Mouse (Mus musculus) macrophage (primary cell): ENCODE measurements around the gene 0610040J01Rik. TPM values are rescaled to one million over a fixed set of nuclear protein-coding genes. Genes with fewer than 3 reads are reported as not detected.

Source experiments
- H3K27ac ChIP-seq: fragments of 350-480 bp; formaldehyde crosslinking; 2 replicates; pipeline ENCODE4 v1.9.0; 2021
- H3K36me3 ChIP-seq: fragments of 350-480 bp; formaldehyde crosslinking; 2 replicates; pipeline ENCODE4 v1.9.0; 2021; ENCODE audit errors: inconsistent target
- H3K4me3 ChIP-seq: fragments of 350-480 bp; formaldehyde crosslinking; 2 replicates; pipeline ENCODE4 v1.9.0; 2021; ENCODE audit errors: inconsistent target
- H3K79me2 ChIP-seq: fragments of 350-480 bp; formaldehyde crosslinking; 2 replicates; pipeline ENCODE4 v1.9.0; 2021; ENCODE audit errors: inconsistent target
- WGBS: methylation state at CpG from one replicate; pipeline ENCODE4 v1.1.7; 2026; ENCODE audit warnings: inconsistent platforms; ENCODE audit not compliant: missing documents; 5-methylcytosine and 5-hydroxymethylcytosine counted together
- polyA plus RNA-seq: library from polyadenylated mRNA; stranded (reverse); fragments of 250-400 nt; gene quantifications from 3 replicates; pipeline ENCODE4 v1.2.4, GENCODE M21; 2018; ENCODE audit warnings: inconsistent platforms

Gene 0610040J01Rik
- polyA plus RNA-seq, 1 experiment from 2014 or later: 1.9 TPM

DNA sequence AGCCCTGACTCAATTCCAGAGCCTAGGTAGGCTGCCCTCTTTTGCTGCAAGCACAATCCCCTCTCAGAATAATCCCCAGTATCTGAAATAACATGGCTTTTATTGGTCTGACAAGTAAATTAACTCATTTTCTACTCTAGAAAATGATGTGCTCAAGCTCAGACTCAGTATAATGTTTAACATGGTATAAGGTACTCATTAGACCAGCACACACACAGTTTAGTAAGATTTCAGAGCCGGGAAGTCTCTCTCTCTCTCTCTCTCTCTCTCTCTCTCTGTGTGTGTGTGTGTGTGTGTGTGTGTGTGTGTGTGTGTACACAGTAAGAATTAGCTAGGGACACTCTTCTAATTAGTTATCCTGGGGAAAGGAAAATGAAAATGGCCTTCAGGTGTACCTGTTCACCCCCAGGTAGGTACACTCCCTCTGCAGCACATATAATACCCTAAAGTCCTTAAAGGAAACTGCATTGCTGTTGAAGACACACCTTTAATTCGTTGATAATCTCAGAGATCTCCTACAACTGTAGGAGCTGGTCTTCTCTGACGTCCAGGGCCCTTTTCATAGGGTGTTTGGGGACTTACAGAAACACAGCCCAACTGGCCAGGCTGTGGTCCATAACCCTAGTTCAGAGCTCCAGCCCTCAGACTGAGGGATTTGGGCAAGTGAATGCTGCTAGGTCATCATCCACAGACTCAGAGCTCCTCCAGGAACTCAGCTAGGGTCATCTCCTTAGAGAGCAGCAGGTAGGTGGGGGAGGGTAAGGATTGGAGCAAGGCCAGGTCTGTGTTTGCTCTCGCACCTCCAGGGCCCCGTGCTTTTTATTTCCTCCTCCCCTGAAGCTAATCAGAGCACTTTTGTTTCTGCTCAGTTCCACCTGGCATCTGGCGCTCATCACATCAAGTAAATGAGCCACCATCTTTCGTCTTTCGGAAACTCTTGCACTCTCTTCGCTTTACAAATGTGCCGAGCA, 11.5 kb downstream of the 0610040J01Rik start:
- Histone ChIP-seq H3K79me2 (no peaks in the 10 kb centered on the region), H3K4me3 (no peak overlapping the region), H3K36me3 (no peaks in the 10 kb centered on the region), H3K27ac (no peak overlapping the region)
- WGBS: 85% methylated on average over 9 of the region's 10 CpGs

DNA sequence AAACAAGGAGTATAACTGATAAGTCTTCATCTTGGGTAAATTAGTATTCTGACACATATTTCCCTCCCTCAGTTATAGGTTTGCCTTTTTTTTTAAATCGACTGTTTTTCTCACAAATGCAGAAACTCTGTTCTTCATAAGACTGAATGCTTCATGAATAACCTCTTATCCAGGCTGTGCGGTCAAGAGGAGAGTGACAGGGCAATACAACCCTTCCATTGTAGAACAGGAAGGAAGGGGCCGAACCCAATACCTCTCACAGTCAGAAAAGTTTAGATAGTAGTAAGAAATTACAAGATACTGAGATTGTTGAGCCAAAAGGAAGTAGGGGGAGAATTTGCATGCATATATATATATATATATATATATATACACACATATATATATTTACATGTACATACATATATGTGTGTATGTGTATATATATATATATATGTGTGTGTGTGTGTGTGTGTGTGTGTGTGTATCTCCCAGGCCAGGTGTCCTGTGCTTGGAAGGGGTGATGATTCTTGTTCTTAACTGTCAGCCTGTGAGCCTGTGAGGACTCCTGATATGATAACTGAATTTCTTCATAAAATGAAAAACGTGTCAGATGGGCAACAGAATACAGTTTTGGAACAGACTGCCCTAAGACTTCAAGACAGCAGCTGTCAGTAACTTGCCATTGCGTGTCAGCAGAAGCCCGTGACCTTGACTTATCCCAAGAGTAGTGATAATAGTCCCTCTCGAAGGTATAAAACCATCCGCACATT, 12.6 kb downstream of the 0610040J01Rik start:
- no peaks in the 10 kb centered on the region for H3K36me3 ChIP-seq
- no peak overlapping the region for H3K4me3 ChIP-seq
- H3K79me2 ChIP-seq: no peaks in the 10 kb centered on the region
- 60% methylated on average over 8 of the region's 8 CpGs for WGBS
- no peak overlapping the region for H3K27ac ChIP-seq

DNA sequence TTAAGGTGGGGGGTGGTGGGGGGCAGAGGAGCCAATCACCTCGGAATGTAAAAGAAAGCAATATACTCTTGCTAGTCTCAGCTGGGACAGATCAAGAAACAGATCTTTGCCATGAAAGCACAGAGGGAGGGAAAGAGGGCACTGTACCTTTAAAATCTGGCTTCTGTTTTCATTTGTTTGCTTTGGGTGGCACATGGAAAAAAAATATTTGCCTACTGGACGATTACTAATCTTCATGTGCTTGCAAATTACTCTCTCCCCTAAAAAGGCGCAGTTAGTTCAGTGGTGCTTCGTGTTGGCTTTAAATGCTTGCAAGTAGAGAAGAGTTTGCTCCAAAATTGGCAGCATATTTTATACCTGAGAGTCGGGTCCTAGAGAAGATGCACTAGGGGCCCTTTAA, 13.7 kb downstream of the 0610040J01Rik start:
- Histone ChIP-seq H3K27ac (peak overlapping the region; percentile 77), H3K79me2 (no peaks in the 10 kb centered on the region), H3K36me3 (no peaks in the 10 kb centered on the region), H3K4me3 (no peak overlapping the region)
- WGBS: 84% methylated on average over 5 of the region's 5 CpGs

DNA sequence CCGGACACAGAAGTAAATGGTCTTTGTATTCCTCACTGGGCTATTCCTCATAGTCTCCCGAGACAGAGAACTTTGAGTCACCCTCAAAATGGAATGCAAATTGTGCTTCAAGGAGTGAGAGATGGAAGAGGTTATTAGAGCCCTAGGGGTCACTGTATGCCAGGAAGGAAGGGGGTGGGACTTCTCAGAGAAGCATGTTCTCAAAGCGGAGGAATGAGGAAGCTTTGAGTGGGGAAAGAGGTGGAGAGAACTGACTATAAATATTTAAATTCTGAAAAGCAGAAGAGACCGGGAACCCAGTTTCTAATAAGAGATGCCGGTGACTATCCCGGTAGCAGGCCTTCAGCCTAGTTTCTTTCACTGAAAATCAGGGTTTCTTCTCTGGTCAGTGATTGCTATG, 14.8 kb downstream of the 0610040J01Rik start:
- H3K4me3 ChIP-seq: peak overlapping the region; percentile 17; the same call in 1 of the 2 replicates
- H3K79me2 ChIP-seq: no peaks in the 10 kb centered on the region
- 1% methylated on average over 6 of the region's 6 CpGs for WGBS
- H3K36me3 ChIP-seq: no peaks in the 10 kb centered on the region
- peak overlapping the region; percentile 77 for H3K27ac ChIP-seq

DNA sequence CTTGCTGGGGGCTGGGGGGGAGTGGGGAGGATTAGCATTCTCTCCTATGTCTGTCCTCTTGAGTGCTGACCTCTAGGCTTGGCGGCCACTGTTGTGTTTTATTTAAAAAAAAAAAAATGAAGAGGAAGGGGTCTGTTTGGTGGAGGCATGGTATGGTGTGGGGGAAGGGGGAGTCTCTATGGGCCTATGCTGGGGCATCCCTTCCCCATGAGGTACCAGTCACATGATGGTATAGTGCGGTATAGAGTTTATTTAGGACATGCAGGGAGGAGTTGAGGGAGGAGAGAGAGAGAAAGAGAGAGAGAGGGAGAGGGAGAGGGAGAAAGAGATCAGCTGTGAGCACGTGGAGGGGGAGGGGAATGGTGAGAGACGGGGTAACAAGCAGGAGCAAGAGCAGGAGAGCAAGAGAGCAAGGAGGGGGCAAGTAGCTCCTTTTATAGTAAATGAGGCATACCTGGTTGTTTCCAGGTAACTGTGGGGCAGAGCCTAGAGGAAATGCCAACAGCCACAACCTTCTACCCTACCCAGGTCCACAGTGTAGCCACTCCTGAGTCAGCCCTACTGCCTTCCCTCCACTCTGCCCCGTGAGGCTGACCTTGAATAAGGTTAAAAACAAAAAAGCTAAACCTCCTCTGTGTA, 15.4 kb downstream of the 0610040J01Rik start:
- Histone ChIP-seq H3K79me2 (no peaks in the 10 kb centered on the region), H3K27ac (peak overlapping the region; percentile 77), H3K36me3 (no peaks in the 10 kb centered on the region), H3K4me3 (peak overlapping the region; percentile 17; the same call in 1 of the 2 replicates)
- WGBS: 19% methylated on average over 4 of the region's 5 CpGs

DNA sequence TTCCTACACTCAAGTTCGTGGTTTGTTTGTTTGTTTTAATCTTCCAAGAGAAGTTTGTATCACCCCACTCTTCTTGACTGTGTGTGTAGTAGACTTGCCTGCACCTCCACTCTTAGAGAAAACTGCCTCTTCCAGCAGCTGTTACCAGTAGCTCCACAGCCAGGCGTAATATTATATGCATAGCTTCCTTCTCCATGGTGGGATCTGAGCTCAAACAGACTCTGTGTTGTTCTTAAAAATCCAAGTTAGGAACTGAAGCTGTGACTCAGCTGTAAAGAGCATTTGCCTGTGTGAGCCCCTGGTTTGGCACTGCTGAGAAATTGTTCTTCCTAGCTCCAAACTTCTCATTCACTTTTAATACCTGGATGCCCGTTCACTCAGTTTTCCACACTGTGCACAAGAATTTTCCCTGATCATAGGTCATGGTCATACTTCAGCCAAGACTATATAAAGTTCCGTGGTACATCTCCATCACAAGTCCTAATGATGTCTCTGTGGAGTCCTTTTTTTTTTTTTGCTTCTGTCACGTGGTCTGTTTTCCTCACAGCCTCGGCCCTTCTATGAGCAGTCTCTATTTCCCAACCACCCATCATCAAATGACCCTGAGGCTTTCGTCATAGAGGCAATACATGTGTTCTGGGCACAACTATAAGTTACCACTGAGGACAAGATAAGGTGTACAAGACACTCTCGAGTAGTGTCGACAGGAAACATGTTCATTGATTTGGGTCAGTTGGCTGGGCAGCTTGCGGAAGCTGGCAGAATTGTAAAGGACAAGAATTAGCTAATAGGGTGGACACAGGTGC, 16.4 kb downstream of the 0610040J01Rik start:
- whole genome bisulfite sequencing: 54% methylated on average over 9 of the region's 10 CpGs
- no peaks in the 10 kb centered on the region for H3K79me2 ChIP-seq
- peak overlapping the region; percentile 77; the same call in 1 of the 2 replicates for H3K27ac ChIP-seq
- no peak overlapping the region for H3K4me3 ChIP-seq
- H3K36me3 ChIP-seq: no peaks in the 10 kb centered on the region

DNA sequence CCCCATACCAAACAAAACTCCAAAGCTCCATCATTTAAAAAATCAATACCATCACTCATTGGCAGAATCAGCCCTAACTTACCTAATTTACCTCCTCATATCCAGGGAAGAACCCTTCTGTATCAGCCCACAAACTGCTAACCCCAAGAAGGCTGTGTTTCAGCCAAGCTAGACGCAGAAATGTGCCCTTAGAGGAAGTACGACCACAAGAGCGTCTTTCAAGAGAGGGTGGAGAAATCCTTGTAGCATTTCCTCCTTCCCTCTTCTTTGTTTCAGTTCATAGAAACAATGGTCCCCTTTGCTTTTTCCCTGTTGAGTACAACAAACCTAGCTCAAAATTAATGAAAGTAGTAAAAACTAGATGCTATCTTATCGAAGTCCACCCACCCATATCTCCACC, 18.9 kb downstream of the 0610040J01Rik start:
- 8% methylated on average over 4 of the region's 4 CpGs for WGBS
- no peak overlapping the region for H3K4me3 ChIP-seq
- no peaks in the 10 kb centered on the region for H3K79me2 ChIP-seq
- no peaks in the 10 kb centered on the region for H3K36me3 ChIP-seq
- peak overlapping the region; percentile 49 for H3K27ac ChIP-seq

DNA sequence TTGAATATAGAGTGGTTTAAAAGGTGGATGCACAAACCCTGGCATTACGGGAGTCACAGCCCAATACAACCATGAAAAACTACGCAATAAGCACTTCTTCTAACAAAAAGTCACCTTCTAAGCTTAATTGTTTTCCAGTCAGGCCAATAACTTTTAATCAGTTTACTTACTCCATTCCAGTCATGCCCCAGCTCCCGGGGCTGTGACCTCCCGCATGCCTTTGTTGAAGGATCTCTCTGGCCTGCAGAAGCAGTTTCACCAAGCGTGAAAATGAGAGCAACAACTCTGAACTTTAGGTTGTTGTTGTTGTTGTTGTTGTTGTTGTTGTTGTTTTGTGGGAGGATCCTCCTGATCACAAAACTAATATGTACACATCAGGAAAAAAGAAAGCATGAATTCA, 21.8 kb downstream of the 0610040J01Rik start:
- H3K79me2 ChIP-seq: no peaks in the 10 kb centered on the region
- 92% methylated on average over 5 of the region's 5 CpGs for WGBS
- H3K36me3 ChIP-seq: no peaks in the 10 kb centered on the region
- H3K4me3 ChIP-seq: no peak overlapping the region
- H3K27ac ChIP-seq: no peak overlapping the region

DNA sequence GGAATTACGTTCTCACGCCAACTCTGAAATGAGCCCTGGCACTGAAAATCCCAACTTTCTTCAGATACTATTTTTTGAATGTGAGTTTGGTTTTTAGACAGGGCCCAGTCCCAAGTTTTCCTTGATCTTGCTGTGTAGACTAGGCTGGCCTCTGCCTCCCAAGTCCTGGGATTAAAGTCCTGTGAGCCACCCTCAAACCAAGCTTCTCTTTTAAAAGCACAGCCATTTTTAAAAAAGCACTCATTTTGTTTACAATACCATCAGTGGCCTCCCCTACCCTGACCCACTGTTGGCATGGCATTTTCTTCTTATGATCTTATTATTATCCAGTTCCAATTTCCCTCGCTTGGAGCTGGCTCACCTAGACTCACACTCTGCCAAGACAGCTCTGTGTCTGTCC, 22.3 kb downstream of the 0610040J01Rik start:
- Histone ChIP-seq H3K27ac (no peak overlapping the region), H3K36me3 (no peaks in the 10 kb centered on the region), H3K79me2 (no peaks in the 10 kb centered on the region), H3K4me3 (no peak overlapping the region)
- 97% methylated on average over 3 of the region's 3 CpGs for WGBS

DNA sequence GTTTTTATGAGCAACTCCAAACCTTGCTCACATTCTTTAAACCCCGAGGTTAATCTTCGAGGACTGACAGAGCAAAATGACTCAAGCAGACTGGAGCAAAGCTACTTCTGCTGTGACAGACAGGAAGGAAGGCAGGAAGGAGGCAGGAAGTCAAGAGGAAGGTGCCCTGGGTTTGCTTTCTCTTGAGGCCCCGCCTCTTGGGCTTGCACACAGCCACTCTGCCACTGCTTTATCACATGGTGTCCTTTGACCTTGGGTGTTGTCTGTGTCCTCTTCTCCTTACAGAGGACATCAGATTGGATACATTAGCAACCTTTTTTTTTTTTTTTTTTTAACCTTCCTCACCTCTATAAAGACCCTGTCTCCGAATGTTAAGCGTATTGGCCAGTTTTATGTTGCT, 25.0 kb downstream of the 0610040J01Rik start:
- no peak overlapping the region for H3K4me3 ChIP-seq
- WGBS: 55% methylated on average over 5 of the region's 5 CpGs
- no peaks in the 10 kb centered on the region for H3K36me3 ChIP-seq
- H3K79me2 ChIP-seq: no peaks in the 10 kb centered on the region
- no peak overlapping the region for H3K27ac ChIP-seq

DNA sequence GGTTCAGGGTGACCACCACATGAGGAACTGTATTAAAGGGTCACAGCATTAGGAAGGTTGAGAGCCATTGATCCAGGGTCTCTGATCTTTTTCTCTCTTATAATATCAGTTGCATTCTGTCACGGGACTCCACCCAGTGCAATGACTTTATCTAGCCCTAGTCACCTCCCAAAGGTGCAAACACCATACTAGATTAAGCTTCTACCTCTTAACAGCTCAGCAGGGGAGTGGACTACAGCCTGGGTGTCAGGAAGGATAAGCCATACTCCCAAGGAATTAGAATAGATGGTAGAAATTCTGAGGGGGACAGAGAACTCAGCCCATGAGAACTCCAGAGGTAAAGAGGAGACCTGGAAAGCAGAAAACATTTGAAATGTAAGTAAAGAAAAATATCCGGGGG, 25.7 kb downstream of the 0610040J01Rik start:
- WGBS: 97% methylated on average over 2 of the region's 2 CpGs
- Histone ChIP-seq H3K27ac (no peak overlapping the region), H3K79me2 (no peaks in the 10 kb centered on the region), H3K36me3 (no peaks in the 10 kb centered on the region), H3K4me3 (no peak overlapping the region)

DNA sequence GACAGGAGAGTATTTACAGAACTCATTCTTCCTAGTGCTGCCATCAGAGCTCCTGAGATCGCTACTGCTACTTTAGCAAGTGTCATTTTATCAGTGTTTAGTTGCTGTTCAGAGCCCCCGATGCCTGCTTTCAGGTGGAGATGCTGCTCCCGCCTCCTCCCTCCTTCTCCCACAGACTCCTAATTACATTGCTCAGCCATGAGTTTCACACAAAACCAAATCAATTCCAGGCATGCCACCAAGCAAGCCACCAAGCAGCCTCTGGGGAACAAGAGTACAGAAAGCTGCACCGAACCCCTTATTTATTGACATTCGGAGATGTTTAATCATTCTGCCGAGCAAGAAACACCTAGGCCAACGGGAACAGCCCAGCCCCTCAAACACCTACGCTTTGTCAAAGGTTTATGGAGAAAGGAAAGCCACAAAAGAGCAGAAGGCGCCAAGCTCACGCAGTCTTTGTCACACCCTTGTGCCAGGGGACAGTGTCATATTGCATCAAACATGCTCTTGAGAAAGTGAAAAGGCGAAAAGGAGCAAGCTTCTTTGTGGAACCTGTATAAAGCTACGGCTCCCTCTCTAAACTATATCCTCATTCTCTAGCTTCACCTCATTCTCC, 27.7 kb downstream of the 0610040J01Rik start:
- H3K79me2 ChIP-seq: no peaks in the 10 kb centered on the region
- H3K27ac ChIP-seq: no peak overlapping the region
- H3K4me3 ChIP-seq: no peak overlapping the region
- whole genome bisulfite sequencing: 91% methylated on average over 12 of the region's 12 CpGs
- no peaks in the 10 kb centered on the region for H3K36me3 ChIP-seq

DNA sequence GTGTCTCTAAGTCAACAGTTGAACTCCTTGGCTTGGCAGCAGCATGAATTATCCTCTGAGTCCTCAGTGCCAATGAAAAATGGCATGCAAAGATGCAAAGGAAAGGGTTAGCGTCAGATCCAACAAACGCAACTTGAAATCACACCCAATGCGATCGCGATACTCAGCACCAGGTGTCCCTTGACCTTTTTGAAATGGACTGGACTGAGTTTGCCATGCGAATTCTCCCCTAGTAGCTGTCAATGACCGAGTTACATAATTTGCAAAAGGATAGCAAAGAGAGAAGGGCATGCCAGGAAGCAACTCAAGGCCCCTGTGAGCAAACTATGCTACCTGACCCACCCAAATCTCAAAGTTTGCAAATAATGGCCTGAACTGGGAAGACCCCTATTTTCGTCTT, 34.9 kb downstream of the 0610040J01Rik start:
- H3K79me2 ChIP-seq: no peaks in the 10 kb centered on the region
- WGBS: 95% methylated on average over 5 of the region's 8 CpGs
- no peak overlapping the region for H3K27ac ChIP-seq
- H3K4me3 ChIP-seq: no peak overlapping the region
- H3K36me3 ChIP-seq: no peaks in the 10 kb centered on the region
